Mouse (Mus musculus): ENCODE results near the gene Ttc7.

The Ttc7 gene

DNA sequence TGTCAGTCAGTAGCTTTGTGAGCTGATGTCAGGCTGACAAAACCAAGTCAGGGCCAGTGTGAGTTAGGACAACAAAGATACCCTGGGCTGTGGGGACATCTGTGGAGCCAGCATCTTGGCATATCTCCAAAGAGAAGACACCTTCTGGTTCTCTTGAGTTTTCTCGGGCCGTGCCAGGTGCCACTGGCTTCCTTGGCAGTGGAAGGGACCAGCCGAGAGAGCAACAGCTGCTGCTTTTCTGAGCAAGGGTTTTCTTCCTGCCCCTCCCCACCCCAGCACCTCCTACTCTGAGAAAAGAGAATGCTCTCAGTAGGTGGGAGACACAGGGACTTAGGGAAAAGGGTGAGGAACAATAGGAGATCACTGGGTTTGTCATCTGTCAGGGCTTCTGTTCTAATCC lies 78.4 kb downstream of the Ttc7 start:
- no peak for DNase-seq (ENCODE audit: low read depth in 1 of 2, low spot score in 2 of 2)

DNA sequence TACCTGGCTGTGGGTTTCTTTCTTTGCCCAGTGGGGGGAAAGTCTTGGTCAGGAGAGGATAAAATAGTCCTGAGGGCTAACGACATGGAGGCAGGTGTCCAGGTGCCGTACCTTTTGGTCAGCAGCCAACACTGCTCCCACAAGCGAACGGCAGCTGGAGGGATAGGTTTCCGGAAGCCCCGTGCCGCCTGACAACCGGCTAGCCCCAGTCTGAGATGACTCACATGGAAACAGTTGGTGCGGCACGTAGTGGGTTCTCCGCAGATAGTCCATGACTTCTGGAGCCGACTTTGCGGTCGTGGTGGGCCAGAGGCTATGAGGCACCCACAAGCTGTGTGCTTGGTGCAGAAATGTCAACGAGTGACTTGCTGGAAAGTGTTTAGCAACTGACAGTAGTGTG lies 81.4 kb downstream of the Ttc7 start:
- no peak for DNase-seq (ENCODE audit: low read depth in 1 of 2, low spot score in 2 of 2)

- DNase-seq (ENCODE audit: low read depth in 1 of 2, low spot score in 2 of 2) = peak; percentile 45 to 49
Observed at GRCm38 (mm10) chr17:87365268-87365667, 82.6 kb downstream of the Ttc7 start.

GRCm38 (mm10) chr17:87366520-87366919 lies 83.8 kb downstream of the Ttc7 start:
- DNase-seq (ENCODE audit: low read depth in 1 of 2, low spot score in 2 of 2) = no peak

GRCm38 (mm10) chr17:87367228-87367627 lies 84.5 kb downstream of the Ttc7 start:
- DNase-seq (ENCODE audit: low read depth in 1 of 2, low spot score in 2 of 2) = no peak

GRCm38 (mm10) chr17:87367640-87368039 lies 85.0 kb downstream of the Ttc7 start:
- DNase-seq (ENCODE audit: low read depth in 1 of 2, low spot score in 2 of 2) = no peak

- no peak for DNase-seq (ENCODE audit: low read depth in 1 of 2, low spot score in 2 of 2)
Observed at GRCm38 (mm10) chr17:87368481-87368880, 85.8 kb downstream of the Ttc7 start.

GRCm38 (mm10) chr17:87369270-87369759 lies 86.6 kb downstream of the Ttc7 start:
- no peak for DNase-seq (ENCODE audit: low read depth in 1 of 2, low spot score in 2 of 2)

- DNase-seq (ENCODE audit: low read depth in 1 of 2, low spot score in 2 of 2) = no peak
Observed at GRCm38 (mm10) chr17:87372189-87372588, 89.5 kb downstream of the Ttc7 start.

DNA sequence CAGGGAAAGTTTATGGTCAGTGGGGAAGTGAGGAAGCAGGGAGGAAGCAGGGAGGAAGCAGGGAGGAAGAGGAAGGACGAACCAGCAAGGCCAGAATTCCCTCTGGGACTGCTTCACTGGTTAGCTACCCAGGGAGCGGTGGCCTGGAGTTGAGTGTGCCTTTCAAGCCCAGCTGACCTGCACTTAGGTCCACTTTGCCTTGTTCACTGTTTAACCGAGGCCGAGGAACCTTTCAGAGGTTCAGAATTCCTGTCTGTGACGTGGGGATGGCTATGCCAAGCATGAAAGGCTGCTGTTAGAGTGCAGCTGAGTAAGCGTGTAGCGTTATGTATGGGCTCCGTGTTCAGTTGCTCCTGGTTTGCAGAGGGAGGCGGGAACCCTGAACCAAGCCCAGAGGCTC lies 90.6 kb downstream of the Ttc7 start:
- no peak for DNase-seq (ENCODE audit: low read depth in 1 of 2, low spot score in 2 of 2)

- DNase-seq (ENCODE audit: low read depth in 1 of 2, low spot score in 2 of 2) = no peak
Observed at GRCm38 (mm10) chr17:87375941-87376511, 93.3 kb downstream of the Ttc7 start.

DNA sequence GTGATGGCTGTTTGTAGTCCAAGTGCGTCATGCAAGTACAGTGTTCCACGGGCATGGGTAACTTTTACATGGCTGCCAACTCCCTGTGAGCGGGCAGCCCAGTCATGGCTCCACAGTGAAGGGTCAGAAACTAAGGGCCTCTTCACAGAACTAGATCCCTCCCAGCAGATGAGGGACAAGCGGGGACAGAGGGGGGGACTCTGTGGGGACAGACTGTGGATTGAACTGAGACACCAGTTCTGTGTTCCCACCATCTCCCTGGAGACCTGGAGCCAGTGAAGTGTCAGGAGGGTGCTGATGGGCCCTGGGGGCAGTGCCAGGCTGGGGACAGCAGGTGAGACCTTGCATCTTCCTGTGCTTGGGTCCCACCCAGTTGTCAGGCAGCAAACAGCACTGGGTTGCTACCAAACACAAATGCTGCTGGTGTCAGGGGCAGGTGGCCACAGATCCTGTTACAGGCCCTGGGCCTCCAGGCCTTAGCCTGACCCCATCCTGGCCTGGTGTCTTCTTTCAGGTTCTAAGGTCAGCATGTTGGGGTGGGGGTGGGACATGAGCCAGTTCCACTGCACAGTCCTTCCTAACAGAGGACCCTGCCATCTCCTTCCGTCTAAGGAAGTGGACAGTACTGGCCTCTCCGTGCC lies 94.3 kb downstream of the Ttc7 start:
- DNase-seq (ENCODE audit: low read depth in 1 of 2, low spot score in 2 of 2) = no peak

- no peak for DNase-seq (ENCODE audit: low read depth in 1 of 2, low spot score in 2 of 2)
Observed at GRCm38 (mm10) chr17:87377536-87377935, 94.8 kb downstream of the Ttc7 start.

DNA sequence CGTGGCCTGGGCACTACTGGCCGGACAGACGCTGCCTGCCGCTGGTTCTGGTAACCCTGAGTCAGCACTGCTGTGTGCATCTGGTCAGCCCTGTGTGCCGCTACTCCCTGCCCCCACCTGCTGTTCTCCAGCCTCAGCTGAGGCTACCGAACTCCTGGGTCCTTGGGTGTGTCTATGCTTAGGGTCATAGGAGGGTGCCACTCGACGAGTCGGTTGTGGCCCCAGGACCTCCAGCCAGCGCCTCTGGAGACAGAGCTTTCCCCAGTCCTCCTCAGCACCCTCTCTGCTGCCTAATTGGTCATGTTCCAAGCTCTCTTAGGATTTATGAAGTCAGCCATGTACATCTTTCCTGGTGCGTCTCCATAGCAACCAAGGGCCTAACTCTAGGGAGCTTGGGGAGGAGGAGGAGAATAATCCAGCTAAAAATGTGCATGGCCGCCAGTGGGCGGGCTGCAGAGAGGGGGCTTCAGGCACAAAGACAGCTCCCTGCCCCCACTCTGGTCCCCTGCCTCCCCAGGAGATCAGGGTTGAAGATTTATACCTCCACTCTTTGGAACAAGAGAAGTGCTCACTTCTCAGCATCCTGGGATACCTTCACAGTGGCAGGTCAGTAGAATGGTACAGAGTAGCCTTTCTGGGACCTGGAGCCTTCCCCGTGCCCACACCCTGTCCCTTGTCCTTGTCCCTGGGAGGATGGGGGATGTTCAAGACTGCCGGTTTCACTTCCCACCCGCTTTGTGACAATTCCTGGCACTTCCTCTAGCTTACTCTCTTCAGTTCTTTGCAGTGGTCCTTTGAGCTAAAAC lies 95.9 kb downstream of the Ttc7 start:
- peak; percentile 20 to 35 for DNase-seq (ENCODE audit: low read depth in 1 of 2, low spot score in 2 of 2)

GRCm38 (mm10) chr17:87379160-87379624 lies 96.5 kb downstream of the Ttc7 start:
- DNase-seq (ENCODE audit: low read depth in 1 of 2, low spot score in 2 of 2) = no peak

DNA sequence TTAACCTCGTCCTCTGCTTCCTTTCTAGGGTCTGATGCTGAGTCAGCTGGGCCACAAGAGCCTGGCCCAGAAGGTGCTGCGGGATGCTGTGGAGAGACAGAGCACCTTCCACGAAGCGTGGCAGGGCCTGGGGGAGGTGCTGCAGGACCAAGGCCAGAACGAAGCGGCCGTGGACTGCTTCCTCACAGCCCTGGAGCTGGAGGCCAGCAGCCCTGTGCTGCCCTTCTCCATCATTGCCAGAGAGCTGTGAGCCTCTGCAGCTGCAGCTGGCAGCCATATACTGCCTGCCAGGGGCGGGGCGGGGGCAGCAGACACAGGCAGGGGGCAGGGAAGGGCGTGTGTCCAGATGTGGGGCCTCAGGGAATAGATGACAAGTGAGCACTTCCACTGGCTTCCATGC lies 97.1 kb downstream of the Ttc7 start:
- DNase-seq (ENCODE audit: low read depth in 1 of 2, low spot score in 2 of 2) = no peak

DNA sequence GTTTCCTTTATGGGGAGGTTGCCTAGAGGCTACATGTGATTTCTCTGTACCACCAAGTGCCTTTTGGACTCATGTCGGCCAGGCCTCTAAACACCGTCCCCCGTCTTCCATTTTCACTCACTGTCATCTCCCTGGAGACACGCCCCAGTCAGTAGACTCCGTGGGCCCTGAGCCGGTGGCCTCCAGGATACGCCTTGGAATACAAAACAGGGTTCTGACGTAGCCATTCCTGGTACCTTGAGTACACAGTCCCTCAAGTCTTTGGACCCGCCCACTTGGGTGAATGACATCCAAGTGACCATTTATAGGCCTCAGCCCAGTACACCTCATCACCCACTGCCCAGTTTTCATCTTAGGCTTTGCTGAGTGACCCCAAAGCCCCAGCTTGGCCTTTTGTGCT lies 98.0 kb downstream of the Ttc7 start:
- no peak for DNase-seq (ENCODE audit: low read depth in 1 of 2, low spot score in 2 of 2)

GRCm38 (mm10) chr17:87385835-87386234 lies 103.1 kb downstream of the Ttc7 start:
- DNase-seq (ENCODE audit: low read depth in 1 of 2, low spot score in 2 of 2) = no peak

DNA sequence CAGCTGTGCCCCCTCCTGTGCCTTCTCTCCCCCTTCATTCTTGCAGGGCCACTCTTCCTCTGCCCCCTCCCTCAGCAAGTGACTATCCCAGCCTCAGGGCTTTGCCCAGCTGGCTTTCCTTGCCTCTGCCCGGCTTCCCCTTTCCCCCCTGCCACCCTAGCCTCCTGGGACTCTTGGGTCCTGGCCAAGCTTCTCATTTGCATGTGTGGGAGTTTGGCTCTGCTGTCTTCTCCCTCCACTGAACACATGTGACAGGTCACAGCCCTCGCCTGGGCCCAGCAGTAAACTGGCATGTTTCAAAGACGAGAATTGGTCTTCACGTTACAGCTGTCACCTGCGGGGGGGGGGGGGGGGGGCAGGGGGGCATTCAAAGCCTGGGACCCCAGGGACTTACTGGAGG lies 104.4 kb downstream of the Ttc7 start:
- no peak for DNase-seq (ENCODE audit: low read depth in 1 of 2, low spot score in 2 of 2)

DNA sequence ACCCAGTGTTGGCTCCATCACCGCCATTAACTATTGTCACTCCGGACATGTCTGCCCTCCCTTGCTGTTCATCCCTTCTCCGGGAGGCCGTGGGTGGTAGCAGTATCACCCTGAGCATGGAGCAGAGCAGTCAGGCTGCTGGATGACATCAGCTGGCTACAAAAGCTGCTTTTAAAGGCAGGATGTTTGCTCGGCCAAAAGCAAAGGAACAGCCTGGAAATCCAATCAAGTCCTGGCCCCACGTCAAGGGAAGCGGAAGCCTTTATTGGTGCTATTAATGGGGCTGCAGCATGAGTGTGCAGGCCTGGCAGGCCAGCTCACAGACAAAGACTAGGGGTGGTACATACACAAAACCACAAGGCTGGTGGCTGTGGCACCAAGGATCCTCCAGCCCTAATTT lies 108.6 kb downstream of the Ttc7 start:
- no peak for DNase-seq (ENCODE audit: low read depth in 1 of 2, low spot score in 2 of 2)

DNA sequence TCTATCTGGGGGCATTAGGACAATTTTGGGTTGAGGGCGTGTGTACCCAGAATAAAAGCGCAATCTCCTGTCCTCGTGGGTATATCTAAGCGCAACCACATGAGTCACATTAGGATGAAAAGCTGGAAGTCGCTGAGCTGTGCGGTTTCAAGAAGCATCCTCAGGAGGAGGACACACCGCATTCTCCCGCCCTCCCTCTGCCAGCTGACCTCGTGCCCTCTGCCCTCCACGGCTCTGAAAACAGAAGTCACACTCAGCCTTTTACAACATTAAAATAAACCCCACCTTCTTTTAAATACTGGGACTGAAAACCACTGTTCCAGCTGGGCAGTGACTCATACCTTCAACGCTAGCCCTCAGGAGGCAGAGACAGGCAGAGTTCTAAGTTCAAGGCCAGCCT lies 114.4 kb downstream of the Ttc7 start:
- peak; percentile 38 to 45 for DNase-seq (ENCODE audit: low read depth in 1 of 2, low spot score in 2 of 2)

- no peak for DNase-seq (ENCODE audit: low read depth in 1 of 2, low spot score in 2 of 2)
Observed at GRCm38 (mm10) chr17:87402444-87402843, 119.8 kb downstream of the Ttc7 start.

Data from monocyte, adult 2 months (primary cell).